Mouse (Mus musculus) ZHBTc4 (cell line): ENCODE measurements around the gene Afdn.

Source experiments
- DNase-seq: peaks from one replicate; pipeline ENCODE4 v3.0.0-alpha.2; 2011; ENCODE audit warnings: low read depth, low spot score

The Afdn gene

GRCm38 (mm10) chr17:13759853-13760627 is at the start of gene Afdn:
Gene Afdn, plus strand, starts transcription at chr17:13760539.
- DNase-seq = peak; percentile 89

GRCm38 (mm10) chr17:13711173-13711572 is 49.2 kb upstream of the Afdn start:
- DNase-seq = no peak

DNA sequence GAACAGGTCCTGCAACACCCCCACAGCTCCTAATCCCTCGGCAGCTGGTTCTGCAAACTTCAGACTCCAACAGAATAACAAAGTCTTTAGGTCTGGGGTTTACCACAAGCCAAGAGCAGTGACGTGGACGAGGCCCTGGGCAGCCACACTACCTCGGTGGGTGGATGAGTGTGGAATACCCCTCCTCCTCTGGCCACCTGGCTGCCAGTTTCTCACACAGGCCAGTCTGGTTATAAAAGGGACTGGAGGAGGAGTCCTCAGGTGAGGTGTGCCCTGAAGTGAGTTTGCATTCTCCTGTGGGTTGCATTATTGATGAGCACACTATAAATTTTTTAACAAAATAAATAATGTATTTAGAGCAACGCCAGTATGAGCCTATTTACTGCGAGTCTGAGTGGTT is 48.2 kb upstream of the Afdn start:
- no peak for DNase-seq

DNA sequence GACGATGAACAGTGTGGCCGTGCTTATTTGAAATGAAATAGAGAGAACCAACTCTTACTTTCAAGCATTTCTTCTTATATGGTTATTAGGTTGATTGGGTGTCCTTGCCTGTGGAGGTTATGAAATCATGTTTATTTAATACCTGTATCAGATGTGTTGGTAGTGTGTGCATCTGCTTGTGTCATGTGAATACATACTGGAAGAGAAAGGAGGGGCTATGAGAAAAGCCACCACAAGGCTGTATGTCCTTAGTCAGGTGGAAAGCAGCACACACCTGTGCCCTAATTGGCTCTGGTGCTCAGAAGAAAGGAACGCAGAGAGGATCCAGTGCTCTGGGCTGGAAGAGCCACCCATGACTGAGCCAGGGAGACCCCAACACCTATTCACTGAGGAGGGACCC is 47.8 kb upstream of the Afdn start:
- no peak for DNase-seq

- DNase-seq = no peak
Observed at GRCm38 (mm10) chr17:13714128-13714527, 46.2 kb upstream of the Afdn start.

GRCm38 (mm10) chr17:13714654-13715053 is 45.7 kb upstream of the Afdn start:
- DNase-seq = no peak

DNA sequence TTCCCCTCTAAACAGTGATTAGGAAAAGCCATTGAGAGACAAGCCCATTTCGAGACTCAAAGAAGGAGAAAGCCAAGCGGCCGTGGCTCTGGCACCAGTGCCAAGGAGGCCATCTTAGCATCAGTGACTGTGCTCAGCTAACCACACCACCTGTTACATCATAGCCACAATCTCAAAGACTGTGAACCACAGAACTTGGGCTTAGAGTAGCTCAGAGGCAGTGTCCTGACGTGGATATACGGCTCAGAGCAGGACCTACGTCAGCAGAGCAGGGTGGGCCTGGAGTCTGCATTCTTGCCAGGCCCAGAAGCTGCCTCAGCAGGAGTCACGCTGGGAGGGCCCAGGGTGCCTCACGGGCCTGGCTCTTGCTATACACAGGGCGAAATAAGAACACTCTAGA is 44.8 kb upstream of the Afdn start:
- DNase-seq = no peak

DNA sequence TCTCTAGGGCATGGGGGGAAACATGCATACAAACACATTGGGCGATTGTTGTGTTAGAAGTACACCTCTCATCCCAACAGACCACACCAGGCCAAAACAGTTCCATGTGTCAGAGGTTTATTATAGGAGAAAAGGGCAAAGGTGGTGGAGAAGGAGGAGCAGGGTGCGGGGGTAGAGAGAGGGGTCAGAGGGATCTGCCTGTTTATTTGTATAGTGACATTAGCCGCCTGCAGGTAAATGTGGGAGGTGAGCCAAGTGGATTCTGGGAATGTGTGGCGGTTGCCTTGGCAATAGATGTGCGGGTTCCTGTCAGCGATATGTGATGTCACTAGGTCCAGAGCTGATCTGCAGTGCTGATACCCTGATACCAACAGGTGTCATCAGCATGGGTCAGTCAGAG is 44.0 kb upstream of the Afdn start:
- DNase-seq = no peak

- no peak for DNase-seq
Observed at GRCm38 (mm10) chr17:13717428-13717827, 42.9 kb upstream of the Afdn start.

GRCm38 (mm10) chr17:13720187-13720586 is 40.2 kb upstream of the Afdn start:
- no peak for DNase-seq

DNA sequence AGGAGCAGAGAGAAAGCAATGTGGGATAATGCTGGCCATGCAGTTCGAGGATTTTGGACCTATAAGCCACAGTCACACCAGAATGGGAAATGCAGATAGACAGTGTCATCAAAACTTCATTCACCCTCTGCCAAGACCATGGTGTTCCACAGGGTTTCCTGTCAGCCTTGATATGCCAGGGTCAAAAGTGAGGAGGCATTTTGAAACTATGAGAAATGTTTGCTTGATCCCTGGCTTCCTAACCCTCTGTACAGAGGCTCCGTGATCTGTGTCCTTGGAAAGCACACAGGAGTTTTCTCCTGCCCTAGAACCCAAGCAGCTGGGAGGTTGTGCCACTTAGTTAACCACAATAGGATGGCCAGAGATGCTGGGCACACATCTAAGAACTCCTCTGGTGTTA is 39.0 kb upstream of the Afdn start:
- DNase-seq = no peak

DNA sequence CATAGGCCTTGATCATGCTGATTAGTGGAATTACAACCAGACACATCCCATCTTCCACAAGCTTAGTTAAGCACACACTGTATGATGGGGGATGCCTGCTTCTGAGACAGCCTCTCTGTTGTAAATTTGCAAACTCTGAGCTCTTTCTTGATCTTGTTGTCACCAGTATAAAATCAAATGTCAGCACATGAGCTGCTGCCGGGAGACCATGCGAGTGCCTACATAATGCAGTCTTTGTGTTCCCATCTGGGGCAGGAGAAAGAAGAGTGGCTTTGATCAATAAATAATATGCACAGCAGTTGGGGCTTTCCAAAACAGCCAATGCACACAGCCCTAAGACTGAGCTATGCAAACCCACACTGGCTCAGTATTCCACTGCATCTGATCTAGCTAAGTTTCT is 37.9 kb upstream of the Afdn start:
- DNase-seq = no peak

GRCm38 (mm10) chr17:13725004-13725550 is 35.3 kb upstream of the Afdn start:
- no peak for DNase-seq

DNA sequence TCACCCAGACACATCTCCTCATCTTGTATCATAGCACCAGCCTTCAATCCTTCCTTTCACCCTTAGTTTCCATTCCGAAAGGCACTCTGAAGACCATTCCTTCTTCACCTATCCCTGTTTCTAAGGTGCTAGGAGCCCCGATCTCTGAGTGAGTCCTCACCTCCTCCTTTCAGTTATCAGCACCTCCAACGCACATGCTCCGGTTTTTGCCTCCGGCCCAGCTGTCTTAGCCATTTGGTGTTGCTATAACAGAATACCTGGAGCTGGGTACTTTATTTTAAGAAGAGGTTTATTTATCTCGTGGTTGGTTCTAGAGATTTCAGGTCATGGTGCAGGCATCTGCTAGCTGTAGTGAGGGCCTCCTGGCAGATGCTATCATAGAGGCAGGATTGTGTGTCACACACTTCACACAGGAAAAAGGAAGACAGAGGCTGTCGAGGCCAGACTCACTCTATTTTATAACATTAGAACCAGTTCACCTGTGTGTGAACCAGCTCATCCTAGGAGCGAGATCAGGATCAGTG is 33.4 kb upstream of the Afdn start:
- no peak for DNase-seq

- no peak for DNase-seq
Observed at GRCm38 (mm10) chr17:13730980-13731726, 29.2 kb upstream of the Afdn start.

DNA sequence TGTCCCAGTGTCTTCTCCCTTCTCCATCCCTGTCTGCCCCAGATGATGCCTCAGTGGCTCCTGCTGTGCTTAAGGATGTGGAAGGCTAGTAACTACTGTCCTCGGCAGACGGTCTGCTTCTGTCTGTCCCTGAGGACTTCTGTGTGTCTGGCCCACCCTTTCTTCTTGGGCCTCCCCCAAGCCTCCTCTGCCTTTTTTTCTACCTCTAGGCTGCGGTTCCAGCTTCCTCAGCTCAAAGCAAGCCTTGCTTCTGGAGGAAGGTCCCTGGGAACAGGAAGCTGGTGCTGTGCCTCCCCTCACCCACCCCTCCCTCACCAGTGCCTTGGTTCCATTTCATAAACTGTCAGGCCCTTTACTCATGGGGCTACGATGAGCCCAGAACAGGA is 28.6 kb upstream of the Afdn start:
- DNase-seq = no peak

- peak; percentile 44 for DNase-seq
Observed at GRCm38 (mm10) chr17:13732685-13733084, 27.7 kb upstream of the Afdn start.

DNA sequence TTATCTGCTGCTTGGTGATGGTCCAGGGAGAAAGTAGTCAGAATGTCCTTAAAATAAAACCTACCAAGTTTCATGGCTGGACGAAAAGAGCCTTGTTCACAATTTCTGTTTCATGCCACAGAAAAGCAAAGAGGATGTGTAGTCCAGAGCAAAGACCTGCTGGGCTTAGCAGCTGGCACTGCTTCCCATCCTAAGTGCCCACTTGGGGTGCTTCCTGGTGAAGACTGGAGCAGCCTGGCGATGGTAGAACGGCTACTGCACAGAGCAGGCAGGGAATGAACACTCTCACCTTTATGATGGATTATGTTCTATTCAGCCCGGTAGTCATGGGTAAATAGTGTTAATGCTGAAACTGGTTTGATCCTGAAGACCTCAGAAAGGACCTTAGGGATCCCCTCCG is 26.4 kb upstream of the Afdn start:
- DNase-seq = no peak

DNA sequence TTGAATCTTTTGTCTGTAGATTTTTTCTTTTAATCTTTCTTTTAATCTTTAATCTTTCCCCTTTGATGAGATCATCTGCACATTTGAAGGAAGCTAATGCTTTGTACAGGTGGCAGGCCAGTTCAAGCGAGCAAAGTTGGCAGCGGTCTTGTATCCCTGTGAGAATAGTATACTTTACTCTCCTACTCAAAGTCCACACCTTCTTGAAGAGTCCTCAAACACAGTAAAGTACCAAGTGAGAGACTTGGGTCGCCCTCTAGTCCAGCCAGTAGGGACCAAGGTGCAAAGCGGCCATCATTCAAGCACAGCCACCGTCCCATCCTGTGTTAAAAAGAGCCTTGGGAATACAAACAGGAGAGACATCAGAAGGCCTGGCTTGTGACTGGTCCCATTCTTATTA is 25.3 kb upstream of the Afdn start:
- no peak for DNase-seq

DNA sequence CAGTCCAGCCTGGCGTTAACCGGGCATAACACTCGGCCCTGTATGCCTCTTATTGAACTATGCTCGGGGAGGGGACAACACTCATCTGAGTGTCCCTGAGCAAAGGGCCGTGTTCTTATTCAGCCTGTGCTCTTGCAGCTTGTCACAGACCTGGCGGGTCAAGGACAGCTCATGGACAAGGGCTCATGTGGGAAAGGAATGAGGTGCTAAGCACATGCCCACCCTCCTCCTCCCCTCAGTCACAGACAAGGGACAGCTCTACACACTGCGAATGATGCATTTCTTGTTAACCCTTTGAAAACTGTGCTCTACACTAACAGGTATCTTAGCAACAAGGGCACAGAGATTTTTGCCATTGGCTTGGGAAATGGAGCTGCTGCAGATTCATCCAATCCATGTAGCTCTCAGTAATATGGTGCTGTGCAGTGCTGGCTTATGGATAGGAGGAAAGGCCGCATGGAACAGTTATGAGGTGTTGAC is 24.5 kb upstream of the Afdn start:
- DNase-seq = no peak

DNA sequence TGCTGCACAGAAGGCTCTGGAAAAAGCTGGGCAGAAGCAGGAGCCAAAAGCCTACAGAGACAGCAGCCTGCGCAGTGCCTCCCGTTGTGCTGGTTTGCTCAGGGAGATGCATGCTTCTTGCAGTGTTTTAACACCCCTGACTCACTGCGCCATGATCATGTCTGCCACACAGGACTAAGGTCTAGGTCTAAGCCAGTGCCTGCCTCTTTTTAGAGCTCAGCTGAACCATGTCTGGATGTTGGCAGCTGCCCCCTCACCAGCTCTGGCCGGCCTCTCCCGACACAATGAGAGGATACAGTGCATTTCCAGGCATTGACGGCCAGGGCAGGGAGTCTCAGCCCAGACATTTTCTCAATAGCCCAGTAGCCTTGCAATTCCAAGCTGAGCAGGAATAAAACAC is 23.0 kb upstream of the Afdn start:
- DNase-seq = no peak

DNA sequence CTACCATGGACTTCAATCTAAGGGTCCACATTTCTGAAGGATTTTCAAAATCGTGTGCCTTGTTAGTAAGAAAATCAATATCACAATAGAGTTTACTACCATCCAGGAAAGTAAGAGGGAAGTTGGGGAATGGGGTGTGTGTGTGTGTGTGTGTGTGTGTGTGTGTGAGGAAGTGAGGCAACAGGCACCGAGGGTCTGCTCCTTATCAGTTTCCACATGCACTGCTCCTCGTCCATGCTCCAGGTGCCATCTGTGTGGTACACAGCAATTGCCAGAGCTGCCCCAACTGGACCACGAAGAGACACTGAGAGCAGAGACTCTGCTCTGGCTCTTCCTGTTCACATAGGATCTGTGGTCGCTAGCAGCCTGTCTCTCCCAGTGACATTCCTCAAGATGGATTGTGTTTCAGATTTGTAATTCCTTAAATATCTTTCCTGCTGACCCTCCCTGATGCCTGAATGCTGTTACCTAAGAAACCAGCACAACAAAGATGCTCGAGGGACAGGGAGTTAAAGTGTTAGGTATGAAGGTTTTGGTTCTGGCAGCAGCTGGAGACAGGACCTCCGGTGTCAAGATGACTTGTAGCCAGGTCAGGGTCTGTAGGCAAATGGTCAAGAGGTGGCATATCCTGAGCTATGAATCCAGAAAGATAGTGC is 22.1 kb upstream of the Afdn start:
- DNase-seq = peak; percentile 18
